Mouse (Mus musculus) spleen, embryonic (tissue): ENCODE results near the gene Amy2a5.
"Not testable (repeated sequence)": the region's sequence is repeated elsewhere in the genome, so short reads cannot be mapped to it uniquely, and the experiment has no call there.

Source experiments
- CTCF ChIA-PET: fragments of 350-600 bp; sonication (Branson Sonifier 250); formaldehyde crosslinking; loops from one replicate; lab custom pipeline; 2022; lab: Charles Lee

Gene Amy2a5

GRCm38 (mm10) chr3:113258737-113259136 is at the start of gene Amy2a5:
Gene Amy2a5 (minus strand): TSS chr3:113258837.
- CTCF ChIA-PET, result not testable (repeated sequence)

DNA sequence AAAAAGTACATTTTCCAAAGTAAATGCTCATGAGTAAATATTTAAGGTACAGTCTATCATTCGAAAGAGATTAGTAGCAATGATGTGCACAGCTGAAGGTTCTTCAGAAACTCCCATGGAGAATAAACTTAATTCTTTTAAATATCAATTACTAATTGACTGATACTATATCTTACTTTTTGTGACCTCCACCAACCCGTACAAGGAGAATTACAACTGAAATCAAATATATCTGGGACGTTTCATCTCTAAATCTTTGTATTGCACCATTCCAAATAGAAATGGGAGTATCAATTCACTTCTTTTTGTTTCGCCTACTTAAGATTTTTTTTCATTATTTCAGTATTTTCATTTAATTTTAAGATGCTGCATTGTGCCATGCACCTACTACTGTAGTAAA is 32.7 kb upstream of the Amy2a5 start, which contains the start of gene Amy2a4:
TSS of gene Amy2a4 (minus strand) at position 101 of the 400 bp plus-strand sequence.
- CTCF ChIA-PET, result not testable (repeated sequence)

GRCm38 (mm10) chr3:113280285-113280684 is 21.6 kb upstream of the Amy2a5 start:
- CTCF ChIA-PET, result not testable (repeated sequence)

- CTCF ChIA-PET, result not testable (repeated sequence)
Observed at GRCm38 (mm10) chr3:113279586-113279985, 20.9 kb upstream of the Amy2a5 start.

GRCm38 (mm10) chr3:113227115-113227514 is 31.5 kb downstream of the Amy2a5 start:
- CTCF ChIA-PET, result no interaction called here
